Mouse (Mus musculus) splenic B cell, adult 2 months (primary cell): Measurements from ENCODE around the gene Lonp2.

Source experiments
- DNase-seq: peaks from one replicate; pipeline ENCODE4 v3.0.0-alpha.2; 2011; ENCODE audit warnings: low read depth, low spot score
- H3K27me3 ChIP-seq: 2 replicates; pipeline ENCODE4 v1.6.1; 2012; ENCODE audit warnings: mild to moderate bottlenecking, low read length, moderate library complexity, mixed read lengths; ENCODE audit not compliant: control insufficient read depth, poor library complexity, insufficient read depth, severe bottlenecking
- H3K36me3 ChIP-seq: 2 replicates; pipeline ENCODE4 v1.6.1; 2012; ENCODE audit warnings: mild to moderate bottlenecking, low read length, moderate library complexity, mixed read lengths; ENCODE audit not compliant: control insufficient read depth, poor library complexity, insufficient read depth, severe bottlenecking

Lonp2 gene

GRCm38 (mm10) chr8:86742605-86743345, 118.9 kb downstream of the Lonp2 start:
- DNase-seq, result no peak
- Histone ChIP-seq H3K27me3 (no peaks in the 10 kb centered on the region), H3K36me3 (no peaks in the 10 kb centered on the region)

GRCm38 (mm10) chr8:86744313-86745220, 120.7 kb downstream of the Lonp2 start:
- DNase-seq, result no peak
- no peaks in the 10 kb centered on the region for H3K36me3 ChIP-seq

GRCm38 (mm10) chr8:86745221-86745934, 121.5 kb downstream of the Lonp2 start, which contains the start of the genes Gm10638 and Siah1a:
Gm10638 (plus strand) TSS chr8:86745699.
Siah1a (minus strand) TSS chr8:86745934.
- Histone ChIP-seq H3K27me3 (no peaks in the 10 kb centered on the region), H3K36me3 (no peaks in the 10 kb centered on the region)
- DNase-seq, result peak; percentile 47

More at GRCm38 (mm10) chr8:86744313-86745220, 120.7 kb downstream of the Lonp2 start:
- no peaks in the 10 kb centered on the region for H3K27me3 ChIP-seq

DNA sequence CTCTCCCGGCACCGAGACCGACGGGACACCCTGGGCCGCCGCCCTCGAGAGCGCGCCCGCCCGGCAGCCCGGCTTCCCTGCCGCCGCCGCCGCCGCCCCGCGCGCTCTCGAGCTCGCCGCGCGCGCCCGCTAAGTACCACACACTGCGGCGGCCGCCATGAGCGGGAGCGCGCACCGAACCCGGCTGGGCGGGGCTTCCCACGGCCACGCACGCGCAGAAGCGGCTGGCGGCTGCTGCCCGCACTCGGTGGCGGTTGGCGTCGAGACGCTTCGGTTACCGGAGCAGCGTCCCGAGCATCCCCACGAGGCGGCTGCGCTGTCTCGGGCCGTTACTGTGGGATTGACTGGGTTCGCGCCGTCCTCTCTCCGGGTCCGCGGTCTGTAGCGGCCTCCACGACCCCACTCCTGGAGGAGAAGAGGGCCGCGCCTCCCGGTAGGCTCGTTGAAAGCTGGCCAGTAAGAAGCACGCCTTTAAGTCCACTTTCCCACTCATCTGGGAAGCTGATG, 122.1 kb downstream of the Lonp2 start:
- peak; percentile 94 for DNase-seq
- Histone ChIP-seq H3K36me3 (no peaks in the 10 kb centered on the region), H3K27me3 (no peaks in the 10 kb centered on the region)

GRCm38 (mm10) chr8:86746511-86746910, 122.7 kb downstream of the Lonp2 start:
- H3K36me3 ChIP-seq, result no peaks in the 10 kb centered on the region
- no peaks in the 10 kb centered on the region for H3K27me3 ChIP-seq
- peak; percentile 19 for DNase-seq

DNA sequence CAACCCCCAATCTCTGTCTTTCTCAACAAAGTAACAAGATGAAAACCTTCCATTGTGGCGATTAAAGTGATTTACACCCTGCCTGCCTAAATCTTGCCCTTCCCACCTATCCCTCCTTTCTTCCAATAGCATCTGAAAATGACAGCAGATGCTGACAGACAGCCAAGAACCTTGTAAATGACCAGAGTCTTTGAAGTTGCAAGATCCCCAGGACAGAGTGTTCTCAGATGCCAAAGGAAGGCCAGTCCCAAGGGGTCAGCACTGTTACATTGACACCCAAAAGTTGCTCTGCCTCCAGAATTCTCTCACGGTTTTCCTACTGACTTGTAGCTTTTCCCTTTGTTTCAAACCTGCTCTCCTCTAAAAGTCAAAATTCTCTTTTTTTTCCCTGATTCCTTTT, 126.0 kb downstream of the Lonp2 start:
- Histone ChIP-seq H3K36me3 (no peaks in the 10 kb centered on the region), H3K27me3 (no peaks in the 10 kb centered on the region)
- DNase-seq, result no peak

- no peaks in the 10 kb centered on the region for H3K36me3 ChIP-seq
- peak; percentile 18 for DNase-seq
- H3K27me3 ChIP-seq, result no peaks in the 10 kb centered on the region
Measured at GRCm38 (mm10) chr8:86756948-86757733, 133.3 kb downstream of the Lonp2 start.

DNA sequence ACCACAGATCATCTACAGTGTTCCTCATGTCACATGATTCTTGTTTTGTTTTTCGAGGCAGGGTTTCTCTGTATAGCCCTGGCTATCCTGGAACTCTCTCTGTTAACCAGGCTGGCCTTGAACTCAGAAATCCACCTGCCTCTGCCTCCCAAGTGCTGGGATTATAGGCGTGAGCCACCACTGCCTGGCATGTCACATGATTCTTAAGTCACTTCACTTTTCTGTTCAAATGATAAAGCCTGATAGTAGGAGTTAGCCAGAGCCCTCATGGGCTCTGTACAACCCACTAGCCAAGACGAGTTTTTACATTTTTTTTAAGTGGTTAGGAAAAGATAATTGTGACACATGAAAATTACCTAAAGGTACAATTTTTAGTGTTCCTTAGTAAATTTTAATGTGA, 134.8 kb downstream of the Lonp2 start:
- DNase-seq, result no peak
- H3K27me3 ChIP-seq, result no peaks in the 10 kb centered on the region
- H3K36me3 ChIP-seq, result no peaks in the 10 kb centered on the region

DNA sequence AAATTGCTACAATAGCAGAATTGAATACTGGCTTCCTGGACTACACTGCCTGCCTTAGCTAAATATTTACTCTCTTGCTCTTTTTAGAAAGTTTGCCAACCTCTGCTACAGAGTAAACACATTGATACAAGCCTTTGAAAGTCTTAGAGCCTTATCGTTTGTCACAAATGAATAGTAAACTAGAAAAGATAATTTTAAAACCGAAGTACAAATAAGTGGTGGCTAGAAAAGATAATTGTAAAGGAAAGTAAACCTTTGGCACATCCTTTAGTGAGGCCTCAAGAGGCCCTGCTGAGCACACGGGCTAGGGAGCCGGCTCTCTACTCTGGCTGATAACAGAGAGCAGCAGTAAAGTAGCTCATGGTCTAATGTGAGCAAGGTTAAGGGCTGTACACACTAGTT, 135.2 kb downstream of the Lonp2 start:
- Histone ChIP-seq H3K27me3 (no peaks in the 10 kb centered on the region), H3K36me3 (no peaks in the 10 kb centered on the region)
- DNase-seq, result no peak

- no peak for DNase-seq
- no peaks in the 10 kb centered on the region for H3K27me3 ChIP-seq
- H3K36me3 ChIP-seq, result no peaks in the 10 kb centered on the region
Measured at GRCm38 (mm10) chr8:86760746-86761145, 136.9 kb downstream of the Lonp2 start.

GRCm38 (mm10) chr8:86762806-86763205, 139.0 kb downstream of the Lonp2 start:
- H3K27me3 ChIP-seq, result no peaks in the 10 kb centered on the region
- H3K36me3 ChIP-seq, result no peaks in the 10 kb centered on the region
- DNase-seq, result no peak

GRCm38 (mm10) chr8:86765155-86765554, 141.3 kb downstream of the Lonp2 start:
- DNase-seq, result peak; percentile 43
- H3K27me3 ChIP-seq, result no peaks in the 10 kb centered on the region
- no peaks in the 10 kb centered on the region for H3K36me3 ChIP-seq

DNA sequence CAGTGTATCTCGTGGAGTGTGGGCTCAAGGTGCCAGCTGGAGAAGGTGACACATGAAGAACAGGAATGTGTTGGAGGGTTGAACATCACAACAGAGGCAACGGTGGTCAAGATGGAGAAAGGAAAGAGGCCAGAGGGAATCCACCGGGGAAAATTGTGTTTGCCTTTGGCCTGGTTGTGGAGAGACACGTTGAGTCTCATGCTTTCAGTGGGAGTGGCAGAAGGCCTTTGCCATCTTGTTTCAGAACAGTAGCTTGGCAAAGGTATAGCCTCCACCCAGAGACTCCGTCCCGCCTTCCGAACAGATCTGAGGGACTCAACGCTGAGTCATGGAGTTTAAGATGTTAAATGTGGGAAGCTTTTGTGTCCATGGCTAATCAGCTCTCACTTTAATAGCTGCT, 141.8 kb downstream of the Lonp2 start:
- Histone ChIP-seq H3K36me3 (no peaks in the 10 kb centered on the region), H3K27me3 (no peaks in the 10 kb centered on the region)
- DNase-seq, result no peak
